8 mouse cellular contexts compared by ENCODE assay signal in genomic region chr12:110417987-110418734, GRCm38 (mm10). TPM values are rescaled to one million over a fixed set of nuclear protein-coding genes. Genes with fewer than 3 reads are reported as not detected.
DNase-seq lines count a peak whose midpoint lies in the region; ATAC-seq and TF ChIP-seq lines count a peak whose summit lies in the region.

No protein-coding gene starts in this region.

- no peaks in the 10 kb centered on the region for H3K27me3 ChIP-seq in thymus, adult 2 months (ENCODE audit: control insufficient read depth, insufficient read depth, low read length)
- no peaks in the 10 kb centered on the region for H3K27me3 ChIP-seq in embryonic facial prominence, embryonic 14.5 days (replicated peaks; ENCODE audit: control insufficient read depth, insufficient read depth, low read length)

- TF ChIP-seq CTCF in thymus, adult 2 months (IDR thresholded peaks at IDR 0.05; ENCODE audit: borderline replicate concordance, control insufficient read depth, extremely low read depth, insufficient read depth, low read length, poor library complexity) = no peak

- TF ChIP-seq POLR2A in thymus, adult 2 months (IDR thresholded peaks at IDR 0.05; ENCODE audit: control insufficient read depth, extremely low read depth, insufficient read depth, low read length, poor library complexity) = no peak

- no peak overlapping the region for H3K4me2 ChIP-seq in embryonic facial prominence, embryonic 14.5 days (ENCODE audit: low read depth, low read length)

- no peaks in the 10 kb centered on the region for H3K36me3 ChIP-seq in thymus, adult 2 months (ENCODE audit: control insufficient read depth, insufficient read depth, low read length)
- H3K36me3 ChIP-seq in embryonic facial prominence, embryonic 14.5 days (ENCODE audit: control insufficient read depth, insufficient read depth, low read length) = no peaks in the 10 kb centered on the region

- no peaks in the 10 kb centered on the region for H3K4me1 ChIP-seq in thymus, adult 2 months (replicated peaks; ENCODE audit: control insufficient read depth, insufficient read depth, low read length)
- no peaks in the 10 kb centered on the region for H3K4me1 ChIP-seq in embryonic facial prominence, embryonic 14.5 days (ENCODE audit: control insufficient read depth, insufficient read depth, low read length)

- no peaks in the 10 kb centered on the region for H3K9me3 ChIP-seq in embryonic facial prominence, embryonic 14.5 days (ENCODE audit: control insufficient read depth, low read length)

- WGBS in thymus, adult 2 months = 52% methylated on average over 20 of the region's 20 CpGs
- 51% methylated on average over 19 of the region's 20 CpGs for WGBS in embryonic facial prominence, embryonic 14.5 days

- 0 out of 2 replicates have a peak, but pooled peaks have one; percentile 6 for ATAC-seq in embryonic facial prominence, embryonic 14.5 days (ENCODE audit: low read depth)

- peak; percentile 26 for DNase-seq in thymus, postnatal 0 days (ENCODE audit: low spot score)
- no peak for DNase-seq in thymus, adult 2 months
- peak; percentile 19 for DNase-seq in embryonic facial prominence, embryonic 14.5 days (ENCODE audit: low spot score)
- DNase-seq in kidney, adult 9 months = peak; percentile 89
- DNase-seq in lung, postnatal 10 days = peak; percentile 64
- DNase-seq in right cerebral cortex, adult 18-20 months = no peak
- no peak for DNase-seq in adipocyte (ENCODE audit: low spot score)
- DNase-seq in frontal cortex, postnatal 14 days (ENCODE audit: low spot score in 2 of 2) = no peak

- no peak overlapping the region for H3K9ac ChIP-seq in embryonic facial prominence, embryonic 14.5 days (ENCODE audit: low read depth, low read length)

- H3K27ac ChIP-seq in thymus, adult 2 months (ENCODE audit: control insufficient read depth, insufficient read depth, low read length) = no peak overlapping the region
- no peak overlapping the region for H3K27ac ChIP-seq in embryonic facial prominence, embryonic 14.5 days (replicated peaks; ENCODE audit: low read depth, low read length)

- H3K4me3 ChIP-seq in thymus, adult 2 months (ENCODE audit: control insufficient read depth, insufficient read depth, low read length) = no peak overlapping the region
- no peak overlapping the region for H3K4me3 ChIP-seq in embryonic facial prominence, embryonic 14.5 days (ENCODE audit: low read depth, low read length)

RNA-seq across cellular contexts. Expression of gene Ppp2r5c, which starts 28.8 kb away (rescaled TPM):
- polyA plus RNA-seq in thymus, postnatal 0 days (2015; fragmentation: Nextera tagmentation; extraction: Ambion mirVana) = 309 and 319 TPM in 2 replicates
- 83.1 and 83.7 TPM in 2 replicates for polyA plus RNA-seq in thymus, adult 2 months (2012; rRNA removed)
- polyA plus RNA-seq in embryonic facial prominence, embryonic 14.5 days (2014; fragmentation: Nextera tagmentation; extraction: Ambion mirVana) = 133 and 155 TPM in 2 replicates

Comparison
In these comparisons a context has a peak if more than half of its experiments do, and no peak if none do; other contexts are left out.
1. DNase-seq: peak in thymus, postnatal 0 days (single experiment), embryonic facial prominence, embryonic 14.5 days (single experiment), kidney, adult 9 months (single experiment) and lung, postnatal 10 days (single experiment); none in thymus, adult 2 months (single experiment), right cerebral cortex, adult 18-20 months (single experiment), adipocyte (single experiment) and frontal cortex, postnatal 14 days (0 of 2).